Mouse (Mus musculus) ES-Bruce4 (cell line): ENCODE results near the gene Ryr3.

Source experiments
- CTCF ChIP-seq: IDR thresholded peaks from one replicate; pipeline ENCODE4 v1.8.1; 2011; ENCODE audit warnings: low read depth, low read length
- EP300 ChIP-seq: IDR thresholded peaks from 2 replicates; pipeline ENCODE4 v1.6.1; 2011; ENCODE audit warnings: low read depth, low read length; ENCODE audit not compliant: insufficient read depth
- POLR2A ChIP-seq: IDR thresholded peaks from one replicate; pipeline ENCODE4 v1.8.1; 2011; ENCODE audit warnings: low read length; ENCODE audit not compliant: insufficient read depth

DNA sequence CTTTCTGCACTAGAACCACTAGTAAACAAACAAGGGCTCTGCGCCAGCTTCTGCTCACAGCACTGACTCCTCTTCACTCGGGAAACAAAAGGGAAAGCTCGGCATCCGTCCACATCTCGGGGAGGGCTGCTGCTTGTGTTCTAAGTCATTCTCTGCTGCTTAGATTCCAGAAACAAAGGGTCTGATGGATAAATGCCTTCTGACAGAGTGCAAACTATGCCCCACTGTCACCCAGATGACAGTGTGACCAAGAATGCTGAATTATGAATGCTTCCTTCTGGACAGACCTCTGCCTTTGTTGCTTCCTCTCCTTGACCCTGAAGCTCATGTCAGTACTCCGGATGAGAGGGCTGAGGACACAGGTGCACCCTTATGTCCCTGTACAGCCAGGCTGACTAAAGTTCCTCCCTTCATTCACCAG, 625.4 kb downstream of the Ryr3 start:
- no peak for TF ChIP-seq CTCF
- no peak for TF ChIP-seq EP300
- no peak for TF ChIP-seq POLR2A
